Mouse (Mus musculus) embryonic facial prominence, embryonic 13.5 days (tissue): Measurements from ENCODE around the gene Hs6st3. TPM values are rescaled to one million over a fixed set of nuclear protein-coding genes. Genes with fewer than 3 reads are reported as not detected.
"Not testable (repeated sequence)": the region's sequence is repeated elsewhere in the genome, so short reads cannot be mapped to it uniquely, and the experiment has no call there.

ENCODE experiments used
- ATAC-seq: fragments of 200-750 bp; cut with Nextera tagmentation; 2 replicates; pipeline ENCODE4 v1.8.0; 2017; ENCODE audit warnings: low read depth; ENCODE audit not compliant: insufficient number of reproducible peaks, insufficient read depth, low FRiP score, low TSS enrichment
- H3K27ac ChIP-seq: fragments of 300-500 bp; sonication (generic); 2 replicates; pipeline ENCODE4 v1.5.1; 2015; ENCODE audit warnings: moderate library complexity, mild to moderate bottlenecking, inconsistent platforms
- H3K27me3 ChIP-seq: fragments of 300-500 bp; sonication (generic); 2 replicates; pipeline ENCODE4 v1.6.1; 2015; ENCODE audit warnings: mild to moderate bottlenecking, inconsistent platforms
- H3K36me3 ChIP-seq: fragments of 300-500 bp; sonication (generic); 2 replicates; pipeline ENCODE4 v1.6.1; 2015; ENCODE audit warnings: mild to moderate bottlenecking, inconsistent platforms
- H3K4me1 ChIP-seq: fragments of 300-500 bp; sonication (generic); 2 replicates; pipeline ENCODE4 v1.6.1; 2015; ENCODE audit warnings: inconsistent platforms
- H3K4me2 ChIP-seq: fragments of 300-500 bp; sonication (generic); 2 replicates; pipeline ENCODE4 v1.6.1; 2015; ENCODE audit warnings: moderate library complexity, mild to moderate bottlenecking, inconsistent platforms
- H3K4me3 ChIP-seq: fragments of 300-500 bp; sonication (generic); 2 replicates; pipeline ENCODE4 v1.5.1; 2015; ENCODE audit warnings: mild to moderate bottlenecking, inconsistent platforms
- H3K9ac ChIP-seq: fragments of 300-500 bp; sonication (generic); 2 replicates; pipeline ENCODE4 v1.6.1; 2015; ENCODE audit warnings: mild to moderate bottlenecking, inconsistent platforms
- H3K9me3 ChIP-seq: fragments of 300-500 bp; sonication (generic); 2 replicates; pipeline ENCODE4 v1.6.1; 2016; ENCODE audit warnings: inconsistent platforms
- WGBS: fragments of 180-500 bp; shearing (Covaris S2); methylation state at CpG from one replicate; pipeline ENCODE4 v1.1.7; 2015; ENCODE audit warnings: mixed read lengths; 5-methylcytosine and 5-hydroxymethylcytosine counted together
- polyA plus RNA-seq: library from polyadenylated mRNA; unstranded; fragments of >200 nt; fragmentation: Nextera tagmentation; extraction: Ambion mirVana; gene quantifications from 2 replicates; pipeline ENCODE4 v1.2.1, GENCODE M21; 2015

Hs6st3 gene
- polyA plus RNA-seq, 1 experiment from 2014 or later = 0.27 TPM

DNA sequence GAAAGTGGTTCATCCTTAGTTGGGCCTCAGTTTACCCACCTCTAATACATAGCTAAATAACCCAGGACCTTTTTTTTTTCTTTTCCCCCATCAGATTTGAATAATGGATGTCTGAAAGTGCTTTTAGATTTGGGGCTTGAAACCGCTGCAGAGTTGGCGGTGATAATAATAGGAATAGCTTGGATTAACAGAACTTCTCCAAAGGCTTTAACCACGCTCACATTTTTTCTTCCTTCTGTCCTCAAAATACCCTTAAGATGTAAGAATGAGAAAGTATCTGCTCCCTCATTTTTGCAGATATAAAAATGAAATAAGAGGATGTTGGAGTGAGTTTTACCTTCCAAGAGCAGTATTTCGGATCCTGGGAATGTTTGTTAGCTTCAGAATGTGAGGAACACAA, 420.2 kb downstream of the Hs6st3 start:
- no peak overlapping the region for H3K9ac ChIP-seq
- no peaks in the 10 kb centered on the region for H3K36me3 ChIP-seq
- no peaks in the 10 kb centered on the region for H3K27me3 ChIP-seq
- no peaks in the 10 kb centered on the region for H3K4me1 ChIP-seq
- 88% methylated on average over 4 of the region's 4 CpGs for WGBS
- H3K27ac ChIP-seq = no peak overlapping the region
- no peak overlapping the region for H3K4me2 ChIP-seq
- H3K9me3 ChIP-seq = no peaks in the 10 kb centered on the region
- H3K4me3 ChIP-seq = no peak overlapping the region
- ATAC-seq = no peak

DNA sequence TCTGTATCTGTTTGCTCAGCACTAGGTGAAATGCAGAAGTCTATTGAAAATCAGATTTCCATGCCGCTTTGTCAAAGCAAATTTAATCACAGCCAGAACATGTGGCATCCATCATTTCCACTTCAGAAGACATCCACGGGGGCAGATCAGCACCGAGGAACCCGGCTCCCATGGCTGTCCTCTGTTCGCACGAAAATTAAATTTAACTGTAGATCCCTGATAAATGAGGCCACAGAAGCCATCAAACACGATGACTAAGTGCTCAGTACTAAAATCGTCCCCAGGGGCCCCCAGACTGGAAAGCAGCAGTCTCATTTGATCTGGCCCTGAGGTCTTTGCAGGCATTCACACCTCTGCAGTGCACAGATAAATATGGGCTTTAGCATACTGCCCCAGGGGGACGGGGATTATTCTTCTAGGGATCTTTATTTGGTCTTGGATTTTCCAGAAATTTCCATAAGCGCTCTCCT, 443.9 kb downstream of the Hs6st3 start:
- no peaks in the 10 kb centered on the region for H3K36me3 ChIP-seq
- WGBS = 17% methylated on average over 10 of the region's 10 CpGs
- no peak for ATAC-seq

DNA sequence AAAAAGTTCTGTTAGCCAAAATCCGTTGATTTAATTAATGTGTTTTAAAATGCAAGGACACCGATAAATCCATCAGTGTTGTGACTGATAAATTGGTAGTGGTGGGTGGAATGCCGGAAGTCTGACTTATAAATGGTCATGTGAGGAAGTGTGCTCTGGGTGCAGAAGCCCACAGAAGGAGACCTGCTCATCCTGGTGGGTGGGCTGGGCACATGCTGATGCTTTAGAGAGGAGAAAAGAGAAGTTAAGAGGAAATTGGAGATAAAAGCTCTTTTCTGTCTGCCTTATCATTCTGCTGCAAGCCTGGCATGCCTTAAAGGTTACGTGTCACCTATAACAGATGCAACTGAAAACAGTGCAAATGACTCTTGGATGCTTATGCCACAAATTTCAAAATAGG, 446.9 kb downstream of the Hs6st3 start:
- ATAC-seq = no peak
- no peak overlapping the region for H3K9ac ChIP-seq
- H3K4me2 ChIP-seq = no peak overlapping the region
- peaks cover 8% of the 10 kb centered on the region for H3K4me1 ChIP-seq
- no peaks in the 10 kb centered on the region for H3K36me3 ChIP-seq
- H3K27ac ChIP-seq = no peak overlapping the region
- WGBS = 87% methylated on average over 4 of the region's 4 CpGs
- H3K9me3 ChIP-seq = no peaks in the 10 kb centered on the region
- peaks cover 9% of the 10 kb centered on the region for H3K27me3 ChIP-seq
- no peak overlapping the region for H3K4me3 ChIP-seq

More for the DNA sequence above, 443.9 kb downstream of the Hs6st3 start:
- peaks cover 17% of the 10 kb centered on the region for H3K27me3 ChIP-seq
- peak overlapping the region; percentile 22; the same call in 1 of the 2 replicates for H3K4me2 ChIP-seq
- H3K9ac ChIP-seq = no peak overlapping the region
- H3K9me3 ChIP-seq = no peaks in the 10 kb centered on the region
- peaks cover 11% of the 10 kb centered on the region for H3K4me1 ChIP-seq
- H3K4me3 ChIP-seq = no peak overlapping the region
- no peak overlapping the region for H3K27ac ChIP-seq

DNA sequence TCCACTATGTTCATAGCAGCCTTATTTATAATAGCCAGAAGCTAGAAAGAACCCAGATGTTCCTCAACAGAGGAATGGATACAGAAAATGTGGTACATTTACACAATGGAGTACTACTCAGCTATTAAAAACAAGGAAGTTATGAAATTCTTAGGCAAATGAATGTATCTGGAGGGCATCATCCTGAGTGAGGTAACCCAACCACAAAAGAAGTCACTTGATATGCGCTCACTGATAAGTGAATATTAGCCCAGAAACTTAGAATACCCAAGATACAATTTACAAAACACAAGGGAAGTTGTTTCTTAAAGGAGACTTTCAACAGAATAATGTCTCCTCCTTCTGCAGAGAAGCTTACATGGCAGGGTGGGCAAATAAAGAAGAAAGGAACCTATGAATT, 449.2 kb downstream of the Hs6st3 start:
- not testable (repeated sequence) for H3K36me3 ChIP-seq, ATAC-seq, H3K27ac ChIP-seq, H3K9ac ChIP-seq, H3K27me3 ChIP-seq, H3K4me3 ChIP-seq, H3K4me1 ChIP-seq, H3K9me3 ChIP-seq, H3K4me2 ChIP-seq
- 88% methylated on average over 1 of the region's 1 CpGs for WGBS

DNA sequence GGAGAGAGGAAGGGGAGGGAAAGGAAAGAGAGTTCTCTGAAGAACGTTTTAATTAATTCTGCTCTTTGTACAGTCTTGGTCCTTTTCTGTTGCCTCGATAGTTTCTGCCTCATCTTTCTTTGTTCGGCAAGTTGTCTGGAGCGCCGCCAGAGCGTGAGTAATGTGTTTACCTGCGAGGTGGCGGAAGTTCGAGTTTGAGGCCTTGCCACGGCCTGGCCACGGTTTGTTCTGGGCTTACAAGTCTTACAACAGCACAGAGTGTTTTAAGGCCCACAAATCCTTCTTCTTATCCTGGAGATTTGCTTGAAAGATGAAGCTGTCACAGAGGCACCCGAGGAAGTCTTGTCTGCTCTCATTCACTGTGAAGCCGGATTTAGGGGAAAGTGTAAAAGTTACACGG, 466.2 kb downstream of the Hs6st3 start:
- no peak for ATAC-seq
- Histone ChIP-seq H3K27ac (no peak overlapping the region), H3K9ac (no peak overlapping the region), H3K4me3 (no peak overlapping the region), H3K27me3 (no peaks in the 10 kb centered on the region), H3K4me2 (no peak overlapping the region), H3K4me1 (no peaks in the 10 kb centered on the region), H3K36me3 (no peaks in the 10 kb centered on the region), H3K9me3 (no peaks in the 10 kb centered on the region)
- WGBS = 74% methylated on average over 14 of the region's 14 CpGs

DNA sequence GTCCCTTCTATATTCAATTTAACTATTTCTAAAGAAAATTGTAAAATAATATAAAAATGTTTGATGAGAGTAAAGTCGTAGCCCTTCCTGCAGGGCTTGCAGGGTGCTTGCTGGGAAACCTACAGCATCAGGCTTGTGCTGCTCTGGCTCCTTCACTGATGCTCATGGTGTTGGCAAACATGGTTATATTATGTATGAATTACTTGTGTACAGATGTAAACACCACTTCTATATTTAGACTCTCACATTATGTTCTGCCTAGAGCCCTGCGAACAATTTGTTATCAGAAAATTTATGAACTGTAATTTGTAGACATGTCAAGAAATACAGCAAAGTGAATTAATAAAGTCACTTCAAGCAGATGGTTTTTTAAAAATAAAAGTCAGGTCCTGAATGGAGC, 474.7 kb downstream of the Hs6st3 start:
- ATAC-seq = no peak
- Histone ChIP-seq H3K4me3 (no peak overlapping the region), H3K36me3 (no peaks in the 10 kb centered on the region), H3K27me3 (no peaks in the 10 kb centered on the region), H3K4me1 (no peaks in the 10 kb centered on the region), H3K27ac (no peak overlapping the region), H3K9me3 (no peaks in the 10 kb centered on the region), H3K9ac (no peak overlapping the region), H3K4me2 (no peak overlapping the region)
- WGBS = 89% methylated on average over 2 of the region's 2 CpGs

DNA sequence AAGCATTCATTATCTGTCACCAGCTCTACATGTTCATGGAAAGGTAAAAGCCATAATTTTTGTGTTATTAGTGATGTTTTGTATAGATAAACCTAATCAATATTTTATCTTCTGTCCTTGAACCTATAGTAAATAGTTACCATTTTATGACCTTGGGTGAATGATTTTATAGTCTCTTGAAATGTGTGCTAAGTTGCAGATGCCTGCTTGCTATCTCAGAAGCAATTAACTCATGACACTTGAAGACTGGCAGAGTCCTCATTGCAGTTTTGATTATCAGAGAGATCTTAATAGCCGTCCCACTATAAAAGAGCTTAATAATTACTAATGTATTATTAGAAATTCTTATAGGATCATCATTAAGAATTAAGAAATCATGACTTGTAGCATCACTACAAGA, 491.0 kb downstream of the Hs6st3 start:
- no peak overlapping the region for H3K9ac ChIP-seq
- no peaks in the 10 kb centered on the region for H3K27me3 ChIP-seq
- H3K4me3 ChIP-seq = no peak overlapping the region
- ATAC-seq = no peak
- WGBS = 84% methylated on average over 1 of the region's 1 CpGs
- no peak overlapping the region for H3K27ac ChIP-seq
- H3K4me2 ChIP-seq = no peak overlapping the region
- no peaks in the 10 kb centered on the region for H3K4me1 ChIP-seq
- H3K9me3 ChIP-seq = no peaks in the 10 kb centered on the region
- H3K36me3 ChIP-seq = no peaks in the 10 kb centered on the region

DNA sequence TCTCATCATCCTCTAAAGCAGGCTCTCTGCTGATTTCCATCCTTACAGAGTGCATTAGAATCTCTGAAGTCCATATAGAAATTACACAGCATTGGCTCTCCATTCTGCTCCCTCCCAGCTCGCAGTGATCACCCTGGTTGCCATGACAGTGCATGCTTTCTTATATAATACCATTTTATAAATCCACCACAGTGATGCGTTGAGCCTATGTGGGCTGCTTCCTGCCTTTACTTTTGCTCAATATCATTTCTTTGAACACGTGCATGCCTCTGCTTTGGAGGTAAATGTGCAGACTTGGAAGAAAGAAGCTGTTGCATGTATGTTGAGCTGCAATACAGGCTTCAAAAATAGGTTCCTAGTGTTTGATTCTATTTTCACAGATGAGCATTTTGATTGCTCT, 494.9 kb downstream of the Hs6st3 start:
- Histone ChIP-seq H3K27ac (no peak overlapping the region), H3K9me3 (no peaks in the 10 kb centered on the region), H3K27me3 (no peaks in the 10 kb centered on the region), H3K4me1 (no peaks in the 10 kb centered on the region), H3K4me3 (no peak overlapping the region), H3K4me2 (no peak overlapping the region), H3K9ac (no peak overlapping the region), H3K36me3 (no peaks in the 10 kb centered on the region)
- no peak for ATAC-seq
- 72% methylated on average over 3 of the region's 3 CpGs for WGBS

DNA sequence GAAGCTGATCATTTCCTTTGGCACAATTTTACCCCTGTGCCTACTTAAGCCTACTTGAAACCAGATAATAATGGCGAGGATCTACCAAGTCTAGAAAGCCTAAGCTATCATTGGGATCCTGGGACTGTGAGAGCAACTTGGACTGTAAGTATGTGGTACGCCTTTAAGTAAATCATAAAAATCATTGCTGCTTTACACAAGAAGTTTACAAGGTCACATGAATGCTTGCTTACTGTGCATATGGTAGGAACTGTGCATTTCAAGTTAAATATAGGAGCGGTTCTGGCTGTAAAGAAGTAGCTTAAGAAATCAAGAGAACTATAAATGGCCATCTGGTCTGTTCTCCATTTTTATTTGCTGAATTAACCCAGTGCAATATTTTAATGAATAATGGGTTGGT, 495.5 kb downstream of the Hs6st3 start:
- ATAC-seq = no peak

DNA sequence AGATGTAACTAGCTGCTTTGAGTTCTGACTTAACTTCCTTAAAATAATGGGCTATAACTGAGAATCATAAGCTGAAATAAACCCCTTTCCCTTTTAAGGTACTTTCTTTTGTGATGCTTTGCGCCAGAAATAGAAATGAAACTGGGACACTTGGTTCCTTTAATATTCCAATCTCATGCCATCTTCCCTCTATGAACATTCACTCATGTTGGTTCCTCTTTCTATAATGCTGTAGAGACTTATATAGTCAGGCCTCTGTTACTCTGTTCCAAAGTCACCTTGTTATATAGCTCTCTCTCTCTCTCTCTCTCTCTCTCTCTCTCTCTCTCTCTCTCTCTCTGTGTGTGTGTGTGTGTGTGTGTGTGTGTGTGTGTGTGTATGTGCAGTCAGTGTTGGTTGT, 504.7 kb downstream of the Hs6st3 start:
- no peak for ATAC-seq
- Histone ChIP-seq H3K27ac (no peak overlapping the region), H3K36me3 (no peaks in the 10 kb centered on the region), H3K27me3 (no peaks in the 10 kb centered on the region), H3K4me1 (no peaks in the 10 kb centered on the region), H3K4me3 (no peak overlapping the region), H3K9me3 (no peaks in the 10 kb centered on the region), H3K9ac (no peak overlapping the region), H3K4me2 (no peak overlapping the region)
- WGBS = 95% methylated on average over 1 of the region's 1 CpGs

More for the DNA sequence above, 495.5 kb downstream of the Hs6st3 start:
- no peak overlapping the region for H3K9ac ChIP-seq
- H3K4me2 ChIP-seq = no peak overlapping the region
- no peak overlapping the region for H3K4me3 ChIP-seq
- H3K4me1 ChIP-seq = no peaks in the 10 kb centered on the region
- WGBS = 81% methylated on average over 3 of the region's 3 CpGs
- no peak overlapping the region for H3K27ac ChIP-seq
- no peaks in the 10 kb centered on the region for H3K9me3 ChIP-seq
- no peaks in the 10 kb centered on the region for H3K27me3 ChIP-seq
- H3K36me3 ChIP-seq = no peaks in the 10 kb centered on the region

DNA sequence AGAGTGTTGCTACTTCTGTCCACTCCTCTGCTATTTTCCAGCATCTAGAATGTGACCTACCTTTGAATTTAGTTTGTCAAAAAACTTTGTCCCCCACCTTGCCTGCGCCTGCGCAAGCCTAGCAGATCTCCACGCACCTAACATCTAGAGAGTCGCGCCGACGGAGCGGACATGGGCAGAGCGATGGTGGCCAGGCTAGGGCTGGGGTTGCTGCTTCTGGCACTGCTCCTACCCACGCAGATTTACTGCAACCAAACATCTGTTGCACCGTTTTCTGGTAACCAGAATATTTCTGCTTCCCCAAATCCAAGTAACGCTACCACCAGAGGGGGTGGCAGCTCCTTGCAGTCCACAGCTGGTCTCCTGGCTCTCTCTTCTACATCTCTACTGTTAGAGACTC, 505.7 kb downstream of the Hs6st3 start:
- ATAC-seq = no peak
- 95% methylated on average over 12 of the region's 12 CpGs for WGBS
- no peak overlapping the region for H3K4me2 ChIP-seq

DNA sequence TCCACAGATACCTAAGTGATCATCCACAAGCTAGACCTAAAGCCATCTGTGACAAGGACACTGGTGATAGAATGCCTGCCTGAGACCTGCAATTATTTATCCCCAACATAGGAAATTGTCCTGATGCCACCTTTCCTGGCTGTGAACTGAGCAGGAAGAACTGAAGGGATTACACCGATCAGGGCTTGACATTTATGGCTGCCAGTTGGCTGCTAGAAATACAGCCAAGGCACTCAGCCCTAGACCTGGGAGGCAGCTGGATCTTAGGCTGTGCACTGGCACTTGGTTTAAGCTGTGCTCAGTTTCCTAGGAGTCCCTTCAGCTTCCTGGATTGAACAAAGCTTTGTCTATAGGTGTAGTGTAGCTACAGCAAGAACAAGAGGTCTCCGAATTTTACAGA, 518.8 kb downstream of the Hs6st3 start:
- ATAC-seq = no peak
- H3K36me3 ChIP-seq = no peaks in the 10 kb centered on the region
- no peaks in the 10 kb centered on the region for H3K9me3 ChIP-seq
- no peak overlapping the region for H3K4me2 ChIP-seq
- no peak overlapping the region for H3K4me3 ChIP-seq
- no peaks in the 10 kb centered on the region for H3K27me3 ChIP-seq
- H3K9ac ChIP-seq = no peak overlapping the region
- no peak overlapping the region for H3K27ac ChIP-seq
- WGBS = 86% methylated on average over 2 of the region's 2 CpGs
- H3K4me1 ChIP-seq = no peaks in the 10 kb centered on the region

More for the DNA sequence above, 505.7 kb downstream of the Hs6st3 start:
- Histone ChIP-seq H3K36me3 (no peaks in the 10 kb centered on the region), H3K9me3 (no peaks in the 10 kb centered on the region), H3K9ac (no peak overlapping the region), H3K4me1 (no peaks in the 10 kb centered on the region), H3K4me3 (no peak overlapping the region), H3K27ac (no peak overlapping the region), H3K27me3 (no peaks in the 10 kb centered on the region)

DNA sequence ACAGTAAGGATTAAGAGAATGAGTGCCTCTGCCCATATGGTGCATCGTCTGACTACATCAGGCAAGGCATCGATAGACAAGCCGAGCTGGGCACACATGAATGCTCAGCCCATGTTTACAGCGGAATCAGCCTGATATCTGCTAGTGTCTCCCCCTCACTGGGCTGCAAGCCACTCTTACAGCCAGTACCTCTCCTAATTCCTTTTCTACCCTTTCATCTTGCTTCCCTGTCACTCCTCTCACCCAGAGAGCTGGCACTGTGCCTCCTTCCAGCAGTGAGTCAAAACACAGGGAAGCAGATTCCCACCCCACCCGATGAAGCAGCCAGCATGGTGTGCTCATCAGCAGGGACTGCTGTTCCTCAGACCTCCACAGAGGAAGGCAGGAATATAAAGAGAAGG, 527.6 kb downstream of the Hs6st3 start:
- Histone ChIP-seq H3K27me3 (no peaks in the 10 kb centered on the region), H3K4me2 (no peak overlapping the region), H3K36me3 (no peaks in the 10 kb centered on the region), H3K9me3 (no peaks in the 10 kb centered on the region), H3K4me1 (no peaks in the 10 kb centered on the region), H3K4me3 (no peak overlapping the region), H3K27ac (no peak overlapping the region), H3K9ac (no peak overlapping the region)
- 77% methylated on average over 5 of the region's 5 CpGs for WGBS
- ATAC-seq = no peak
